8 mouse cellular contexts compared by ENCODE assay signal in the genomic region with DNA sequence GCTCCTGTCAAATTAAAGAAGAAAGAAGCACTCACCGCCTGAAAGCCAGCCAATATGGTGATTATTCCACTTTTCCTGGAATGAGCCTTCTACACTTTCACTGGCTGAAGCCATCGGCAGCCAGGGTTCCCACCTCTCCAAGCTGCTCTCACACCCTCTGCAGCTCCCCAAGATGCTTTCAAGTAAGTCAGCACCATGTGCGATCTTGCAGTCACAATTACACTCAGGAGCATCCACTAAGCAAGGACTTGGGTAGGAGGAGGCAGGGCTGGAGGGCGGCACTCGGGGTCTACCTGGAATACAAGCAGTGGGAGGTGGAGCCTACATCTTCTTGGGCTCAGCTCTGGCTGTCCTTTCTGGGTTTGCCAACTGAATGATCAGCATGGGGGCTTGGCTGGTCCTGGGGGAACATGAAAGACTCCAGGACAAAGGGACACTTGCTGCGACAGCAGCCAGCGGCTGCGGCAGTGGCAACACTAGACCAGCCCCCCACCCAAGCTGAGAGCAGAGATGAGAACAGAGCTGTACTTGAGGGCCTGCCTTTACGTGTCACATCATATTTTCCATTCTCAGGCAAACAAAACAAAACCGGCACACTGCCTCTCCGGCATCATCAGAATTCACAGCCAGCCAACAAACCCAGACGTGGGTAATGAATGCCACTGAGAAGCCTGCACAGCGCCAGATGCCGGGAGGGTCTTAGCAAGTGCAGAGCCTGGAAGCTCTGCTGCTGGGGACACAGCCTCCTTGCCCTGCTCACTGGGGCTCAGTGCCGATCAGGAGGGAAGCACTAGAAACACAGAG.
DNase-seq lines count a peak whose midpoint lies in the region; ATAC-seq and TF ChIP-seq lines count a peak whose summit lies in the region.

No protein-coding gene starts in this region.

- WGBS in heart, embryonic 15.5 days, result 31% methylated on average over 15 of the region's 15 CpGs
- WGBS in hindbrain, embryonic 12.5 days, result 12% methylated on average over 15 of the region's 15 CpGs
- 7% methylated on average over 15 of the region's 15 CpGs for WGBS in neural tube, embryonic 14.5 days

- no peak for DNase-seq in heart, adult 11 months
- DNase-seq in brain, embryonic 14.5 days (ENCODE audit: low read depth), result peak; percentile 89
- no peak for DNase-seq in adrenal gland, adult 18-20 months (ENCODE audit: low spot score in 2 of 2)
- no peak for DNase-seq in kidney, postnatal 4 days

- no peak for TF ChIP-seq CTCF in brain, embryonic 14.5 days (IDR thresholded peaks at IDR 0.05; ENCODE audit: borderline replicate concordance, extremely low read depth, insufficient read depth, insufficient read length)

- no peaks in the 10 kb centered on the region for H3K9me3 ChIP-seq in heart, embryonic 15.5 days (replicated peaks)
- no peaks in the 10 kb centered on the region for H3K9me3 ChIP-seq in hindbrain, embryonic 12.5 days (replicated peaks)
- H3K9me3 ChIP-seq in neural tube, embryonic 14.5 days (ENCODE audit: control insufficient read depth, low read length), result no peaks in the 10 kb centered on the region

- peaks cover 78% of the 10 kb centered on the region for H3K4me1 ChIP-seq in heart, embryonic 15.5 days (replicated peaks)
- H3K4me1 ChIP-seq in hindbrain, embryonic 12.5 days, result peaks cover 44% of the 10 kb centered on the region
- peaks cover 48% of the 10 kb centered on the region for H3K4me1 ChIP-seq in neural tube, embryonic 14.5 days (ENCODE audit: control insufficient read depth, insufficient read depth, low read length)

- no peak for TF ChIP-seq POLR2A in brain, embryonic 14.5 days (IDR thresholded peaks at IDR 0.05; ENCODE audit: borderline replicate concordance, extremely low read depth, insufficient read depth, insufficient read length, poor library complexity, severe bottlenecking)

- peak overlapping the region; percentile 13; the same call in 1 of the 2 replicates for H3K4me3 ChIP-seq in heart, embryonic 15.5 days
- H3K4me3 ChIP-seq in hindbrain, embryonic 12.5 days, result peak overlapping the region; percentile 21
- peak overlapping the region; percentile 28 for H3K4me3 ChIP-seq in neural tube, embryonic 14.5 days (ENCODE audit: low read depth, low read length)

- peak overlapping the region; percentile 60 for H3K4me2 ChIP-seq in heart, embryonic 15.5 days
- peak overlapping the region; percentile 51 for H3K4me2 ChIP-seq in hindbrain, embryonic 12.5 days (replicated peaks)
- peak overlapping the region; percentile 56 for H3K4me2 ChIP-seq in neural tube, embryonic 14.5 days (ENCODE audit: low read depth, low read length)

- no peaks in the 10 kb centered on the region for H3K36me3 ChIP-seq in heart, embryonic 15.5 days
- no peaks in the 10 kb centered on the region for H3K36me3 ChIP-seq in hindbrain, embryonic 12.5 days
- H3K36me3 ChIP-seq in neural tube, embryonic 14.5 days (ENCODE audit: control insufficient read depth, insufficient read depth, low read length), result no peaks in the 10 kb centered on the region

- peak overlapping the region; percentile 53 for H3K9ac ChIP-seq in heart, embryonic 15.5 days
- H3K9ac ChIP-seq in hindbrain, embryonic 12.5 days, result peak overlapping the region; percentile 46
- H3K9ac ChIP-seq in neural tube, embryonic 14.5 days (replicated peaks; ENCODE audit: low read depth, low read length), result peak overlapping the region; percentile 41; the same call in 1 of the 2 replicates

- H3K27ac ChIP-seq in heart, embryonic 15.5 days, result peak overlapping the region; percentile 86
- H3K27ac ChIP-seq in hindbrain, embryonic 12.5 days, result peak overlapping the region; percentile 77
- peak overlapping the region; percentile 66 for H3K27ac ChIP-seq in neural tube, embryonic 14.5 days (ENCODE audit: low read depth, low read length)

- H3K27me3 ChIP-seq in heart, embryonic 15.5 days, result no peaks in the 10 kb centered on the region
- no peaks in the 10 kb centered on the region for H3K27me3 ChIP-seq in hindbrain, embryonic 12.5 days
- H3K27me3 ChIP-seq in neural tube, embryonic 14.5 days (ENCODE audit: control insufficient read depth, insufficient read depth, low read length), result no peaks in the 10 kb centered on the region

- ATAC-seq in heart, embryonic 15.5 days (replicated peaks; ENCODE audit: insufficient number of reproducible peaks, insufficient read depth, low FRiP score, low read depth), result no peak
- ATAC-seq in hindbrain, embryonic 12.5 days (ENCODE audit: low FRiP score), result 0 out of 2 replicates have a peak, but pooled peaks have one; percentile 21
- ATAC-seq in neural tube, embryonic 14.5 days (ENCODE audit: low read depth), result peak; percentile 42; the same call in 1 of the 2 replicates
- ATAC-seq in erythroblast, adult 5-6 weeks (replicated peaks; ENCODE audit: low FRiP score, poor library complexity, severe bottlenecking), result no peak

Comparison
In these comparisons a context has a peak if more than half of its experiments do, and no peak if none do; other contexts are left out.
1. ATAC-seq: peak in hindbrain, embryonic 12.5 days (single experiment) and neural tube, embryonic 14.5 days (single experiment); none in heart, embryonic 15.5 days (single experiment) and erythroblast, adult 5-6 weeks (single experiment).
2. Peak in every context shown above with its lines, with median percentiles within 50 percentile points of each other: H3K27ac ChIP-seq, H3K4me2 ChIP-seq, H3K4me3 ChIP-seq and H3K9ac ChIP-seq.